Comparison of ENCODE assay signal across 31 mouse cellular contexts in genomic region chr1:126534046-126534445, GRCm38 (mm10).
DNase-seq lines count a peak whose midpoint lies in the region; ATAC-seq lines count a peak whose summit lies in the region.
"Had no signal": no experiment of that assay in that cellular context is flagged by ENCODE, and none has a peak within 500 bp of the region (broad histone marks: within the 10 kb centered on the region; RNA-seq: fewer than 3 reads in every experiment).

No protein-coding gene starts in this region.

- DNase-seq in adrenal gland, adult 2 months: peak; percentile 57
- no peak for DNase-seq in adrenal gland, postnatal 25 days
- DNase-seq in midbrain, embryonic 11.5 days (ENCODE audit: low spot score, missing footprints): peak; percentile 68
- DNase-seq in c-Kit-positive CD71-positive TER-119-negative erythroid progenitor cells, embryonic 14.5 days (ENCODE audit: low read depth): peak; percentile 10
- DNase-seq in kidney, adult 11 months: no peak
- DNase-seq: B cell, adult 2 months; cerebellum, adult 11-12 months; cerebellum, adult 8-10 months; cerebellum, postnatal 10 days; cerebellum, postnatal 36 days; embryo, embryonic 11 days; gastrocnemius, postnatal 10 days; gastrocnemius, postnatal 36 days; heart, postnatal 10 days; heart, postnatal 36 days; kidney, adult 18-20 months had no signal

- WGBS in midbrain, embryonic 11.5 days: 79% methylated on average over 2 of the region's 2 CpGs
- WGBS in midbrain, embryonic 15.5 days: 86% methylated on average over 2 of the region's 2 CpGs
- 57% methylated on average over 2 of the region's 2 CpGs for WGBS in heart, embryonic 11.5 days (ENCODE audit: insufficient replicate concordance)

- H3K9ac ChIP-seq in midbrain, embryonic 11.5 days (ENCODE audit: low read length): no peak overlapping the region
- no peak overlapping the region for H3K9ac ChIP-seq in midbrain, embryonic 15.5 days
- no peak overlapping the region for H3K9ac ChIP-seq in heart, embryonic 11.5 days (ENCODE audit: low read depth, low read length)
- H3K9ac ChIP-seq: embryonic facial prominence, embryonic 13.5 days; forebrain, embryonic 13.5 days; heart, embryonic 12.5 days; heart, embryonic 15.5 days; hindbrain, embryonic 13.5 days; intestine, embryonic 15.5 days had no signal

- ATAC-seq in midbrain, embryonic 11.5 days (ENCODE audit: low FRiP score): no peak
- ATAC-seq in midbrain, embryonic 15.5 days (replicated peaks): no peak
- no peak for ATAC-seq in heart, embryonic 11.5 days (replicated peaks; ENCODE audit: insufficient number of reproducible peaks, low FRiP score, low TSS enrichment)
- ATAC-seq: forebrain, embryonic 13.5 days; forebrain, embryonic 16.5 days; hindbrain, embryonic 16.5 days; intestine, embryonic 15.5 days had no signal

- no peaks in the 10 kb centered on the region for H3K27me3 ChIP-seq in midbrain, embryonic 11.5 days (ENCODE audit: control insufficient read depth, insufficient read depth, low read length)
- no peaks in the 10 kb centered on the region for H3K27me3 ChIP-seq in midbrain, embryonic 15.5 days (replicated peaks)
- no peaks in the 10 kb centered on the region for H3K27me3 ChIP-seq in heart, embryonic 11.5 days (ENCODE audit: control insufficient read depth, insufficient read depth, low read length)
- H3K27me3 ChIP-seq: CH12.LX; embryonic facial prominence, embryonic 13.5 days; forebrain, embryonic 13.5 days; heart, embryonic 12.5 days; heart, embryonic 15.5 days; hindbrain, embryonic 13.5 days; intestine, embryonic 15.5 days had no signal

- H3K27ac ChIP-seq in midbrain, embryonic 11.5 days (ENCODE audit: low read depth, low read length): no peak overlapping the region
- no peak overlapping the region for H3K27ac ChIP-seq in midbrain, embryonic 15.5 days
- H3K27ac ChIP-seq in heart, embryonic 11.5 days (ENCODE audit: low read depth, low read length): no peak overlapping the region
- H3K27ac ChIP-seq: embryonic facial prominence, embryonic 10.5 days; embryonic facial prominence, embryonic 13.5 days; forebrain, embryonic 10.5 days; forebrain, embryonic 13.5 days; heart, embryonic 15.5 days; hindbrain, embryonic 10.5 days; hindbrain, embryonic 13.5 days; intestine, embryonic 15.5 days had no signal

- no peak overlapping the region for H3K4me3 ChIP-seq in midbrain, embryonic 11.5 days (ENCODE audit: low read depth, low read length)
- no peak overlapping the region for H3K4me3 ChIP-seq in midbrain, embryonic 15.5 days
- H3K4me3 ChIP-seq in heart, embryonic 11.5 days (ENCODE audit: low read depth, low read length): no peak overlapping the region
- H3K4me3 ChIP-seq: embryonic facial prominence, embryonic 10.5 days; embryonic facial prominence, embryonic 13.5 days; forebrain, embryonic 10.5 days; forebrain, embryonic 13.5 days; heart, embryonic 12.5 days; heart, embryonic 15.5 days; hindbrain, embryonic 10.5 days; hindbrain, embryonic 13.5 days; intestine, embryonic 15.5 days had no signal

- H3K4me2 ChIP-seq in midbrain, embryonic 11.5 days: no peak overlapping the region
- H3K4me2 ChIP-seq in midbrain, embryonic 15.5 days: no peak overlapping the region
- no peak overlapping the region for H3K4me2 ChIP-seq in heart, embryonic 11.5 days
- H3K4me2 ChIP-seq: embryonic facial prominence, embryonic 13.5 days; forebrain, embryonic 13.5 days; heart, embryonic 12.5 days; heart, embryonic 15.5 days; hindbrain, embryonic 13.5 days; intestine, embryonic 15.5 days had no signal

- H3K36me3 ChIP-seq in midbrain, embryonic 11.5 days (ENCODE audit: control insufficient read depth, insufficient read depth, low read length): no peaks in the 10 kb centered on the region
- H3K36me3 ChIP-seq in midbrain, embryonic 15.5 days (replicated peaks): no peaks in the 10 kb centered on the region
- H3K36me3 ChIP-seq in heart, embryonic 11.5 days (ENCODE audit: control insufficient read depth, insufficient read depth, low read length): no peaks in the 10 kb centered on the region
- H3K36me3 ChIP-seq: embryonic facial prominence, embryonic 10.5 days; embryonic facial prominence, embryonic 13.5 days; forebrain, embryonic 10.5 days; G1E; heart, embryonic 12.5 days; heart, embryonic 15.5 days; hindbrain, embryonic 10.5 days; hindbrain, embryonic 13.5 days; intestine, embryonic 15.5 days had no signal

- no peaks in the 10 kb centered on the region for H3K4me1 ChIP-seq in midbrain, embryonic 11.5 days (ENCODE audit: control insufficient read depth, insufficient read depth, low read length)
- no peaks in the 10 kb centered on the region for H3K4me1 ChIP-seq in midbrain, embryonic 15.5 days
- no peaks in the 10 kb centered on the region for H3K4me1 ChIP-seq in heart, embryonic 11.5 days (ENCODE audit: control insufficient read depth, insufficient read depth, low read length)
- H3K4me1 ChIP-seq: embryonic facial prominence, embryonic 10.5 days; forebrain, embryonic 10.5 days; heart, embryonic 12.5 days; heart, embryonic 15.5 days; hindbrain, embryonic 10.5 days; hindbrain, embryonic 13.5 days; intestine, embryonic 15.5 days had no signal

- H3K9me3 ChIP-seq in midbrain, embryonic 11.5 days (ENCODE audit: control insufficient read depth, low read length): no peaks in the 10 kb centered on the region
- no peaks in the 10 kb centered on the region for H3K9me3 ChIP-seq in midbrain, embryonic 15.5 days
- H3K9me3 ChIP-seq in heart, embryonic 11.5 days (replicated peaks; ENCODE audit: control insufficient read depth, low read length): no peaks in the 10 kb centered on the region
- H3K9me3 ChIP-seq: embryonic facial prominence, embryonic 10.5 days; embryonic facial prominence, embryonic 13.5 days; forebrain, embryonic 10.5 days; forebrain, embryonic 13.5 days; heart, embryonic 12.5 days; heart, embryonic 15.5 days; hindbrain, embryonic 10.5 days; hindbrain, embryonic 13.5 days; intestine, embryonic 15.5 days had no signal

Comparison
In these comparisons a context has a peak if more than half of its experiments do, and no peak if none do; other contexts are left out.
1. DNase-seq: peak in adrenal gland, adult 2 months (single experiment), midbrain, embryonic 11.5 days (single experiment) and c-Kit-positive CD71-positive TER-119-negative erythroid progenitor cells, embryonic 14.5 days (single experiment); none in adrenal gland, postnatal 25 days (single experiment) and kidney, adult 11 months (single experiment).